ENCODE assay signal across 22 mouse cellular contexts in the genomic region with DNA sequence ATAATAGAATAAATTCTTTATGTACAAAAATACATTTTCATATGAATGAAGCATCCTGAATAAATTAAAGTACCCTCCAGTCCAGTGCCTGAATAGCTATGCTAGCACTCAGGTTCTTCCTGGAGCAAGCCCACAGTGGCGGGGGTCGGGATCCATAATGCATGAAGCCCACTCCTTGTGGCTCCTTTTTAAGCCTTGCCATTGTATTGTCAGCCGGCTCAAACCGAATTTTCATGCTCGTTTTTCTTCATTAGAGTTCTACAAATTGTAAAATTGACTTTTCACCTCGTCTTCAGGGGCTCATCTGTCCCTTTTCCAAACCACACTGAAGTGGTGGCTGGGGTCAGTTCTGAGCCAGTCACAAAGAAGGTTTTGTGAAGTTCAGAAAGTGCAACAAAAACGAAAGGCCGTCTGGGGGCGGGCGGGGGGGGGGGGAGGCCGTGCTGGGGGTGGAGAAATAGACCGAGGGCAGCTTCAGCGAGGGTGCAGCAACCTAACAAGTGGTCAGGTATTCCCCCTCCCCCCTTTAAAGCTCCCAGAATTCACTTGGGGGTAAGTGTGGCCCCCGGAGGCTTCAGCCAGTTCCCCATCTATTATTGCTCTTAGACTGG. TPM values are rescaled to one million over a fixed set of nuclear protein-coding genes. Genes with fewer than 3 reads are reported as not detected.
DNase-seq lines count a peak whose midpoint lies in the region; ATAC-seq and TF ChIP-seq lines count a peak whose summit lies in the region.
"Had no signal": no experiment of that assay in that cellular context is flagged by ENCODE, and none has a peak within 500 bp of the region (broad histone marks: within the 10 kb centered on the region; RNA-seq: fewer than 3 reads in every experiment).

No protein-coding gene starts in this region.

- peaks cover 17% of the 10 kb centered on the region for H3K4me1 ChIP-seq in forebrain, embryonic 11.5 days (replicated peaks; ENCODE audit: control insufficient read depth, insufficient read depth, low read length)
- H3K4me1 ChIP-seq in forebrain, embryonic 16.5 days (replicated peaks; ENCODE audit: control insufficient read depth, insufficient read depth, low read length) = peaks cover 22% of the 10 kb centered on the region
- peaks cover 9 to 10% of the 10 kb centered on the region in 2 experiments for H3K4me1 ChIP-seq in CH12.LX (ENCODE audit: control insufficient read depth in 1 of 2, insufficient read depth in 2 of 2)
- H3K4me1 ChIP-seq in embryonic facial prominence, embryonic 12.5 days = peaks cover 12% of the 10 kb centered on the region
- H3K4me1 ChIP-seq in midbrain, embryonic 13.5 days (replicated peaks) = peaks cover 53% of the 10 kb centered on the region
- H3K4me1 ChIP-seq in heart, embryonic 12.5 days (replicated peaks) = peaks cover 11% of the 10 kb centered on the region

- H3K4me2 ChIP-seq in forebrain, embryonic 11.5 days (ENCODE audit: low read depth, low read length, severe bottlenecking) = peak overlapping the region; percentile 44
- H3K4me2 ChIP-seq in forebrain, embryonic 16.5 days (ENCODE audit: low read length) = no peak overlapping the region
- peak overlapping the region; percentile 39; the same call in 1 of the 2 replicates for H3K4me2 ChIP-seq in CH12.LX (ENCODE audit: insufficient read depth, low read depth, poor library complexity, severe bottlenecking)
- H3K4me2 ChIP-seq in embryonic facial prominence, embryonic 12.5 days (replicated peaks) = no peak overlapping the region; the same call in 1 of the 2 replicates
- H3K4me2 ChIP-seq in midbrain, embryonic 13.5 days (replicated peaks) = peak overlapping the region; percentile 64
- H3K4me2 ChIP-seq in heart, embryonic 12.5 days = no peak overlapping the region
- H3K4me2 ChIP-seq: lung, embryonic 15.5 days had no signal

- peaks cover 91% of the 10 kb centered on the region for H3K27me3 ChIP-seq in forebrain, embryonic 11.5 days (ENCODE audit: control insufficient read depth, insufficient read depth, low read length)
- peaks cover 84% of the 10 kb centered on the region for H3K27me3 ChIP-seq in forebrain, embryonic 16.5 days (replicated peaks; ENCODE audit: control insufficient read depth, insufficient read depth, low read length)
- peaks cover 96% of the 10 kb centered on the region for H3K27me3 ChIP-seq in CH12.LX (replicated peaks)
- H3K27me3 ChIP-seq in embryonic facial prominence, embryonic 12.5 days = peaks cover 96% of the 10 kb centered on the region
- peaks cover 98% of the 10 kb centered on the region for H3K27me3 ChIP-seq in midbrain, embryonic 13.5 days
- H3K27me3 ChIP-seq in heart, embryonic 12.5 days (replicated peaks) = peaks cover 100% of the 10 kb centered on the region

- peak overlapping the region; percentile 48 for H3K9ac ChIP-seq in forebrain, embryonic 11.5 days (ENCODE audit: low read length)
- H3K9ac ChIP-seq in forebrain, embryonic 16.5 days (replicated peaks; ENCODE audit: low read depth, low read length) = no peak overlapping the region
- no peak overlapping the region for H3K9ac ChIP-seq in CH12.LX (ENCODE audit: insufficient read depth, low read depth)
- H3K9ac ChIP-seq in embryonic facial prominence, embryonic 12.5 days = no peak overlapping the region
- H3K9ac ChIP-seq in midbrain, embryonic 13.5 days (replicated peaks) = peak overlapping the region; percentile 45
- no peak overlapping the region for H3K9ac ChIP-seq in heart, embryonic 12.5 days
- H3K9ac ChIP-seq: lung, embryonic 15.5 days had no signal

- TF ChIP-seq POLR2A in CH12.LX (IDR thresholded peaks at IDR 0.05; ENCODE audit: low read depth, low read length) = no peak

- H3K27ac ChIP-seq in forebrain, embryonic 11.5 days (ENCODE audit: low read depth, low read length) = no peak overlapping the region; the same call in 1 of the 2 replicates
- no peak overlapping the region for H3K27ac ChIP-seq in forebrain, embryonic 16.5 days (ENCODE audit: low read length)
- no peak overlapping the region for H3K27ac ChIP-seq in CH12.LX (ENCODE audit: insufficient read depth, low read depth)
- H3K27ac ChIP-seq in embryonic facial prominence, embryonic 12.5 days = peak overlapping the region; percentile 32; the same call in 1 of the 2 replicates
- H3K27ac ChIP-seq in midbrain, embryonic 13.5 days = no peak overlapping the region; the same call in 1 of the 2 replicates
- no peak overlapping the region for H3K27ac ChIP-seq in heart, embryonic 12.5 days (ENCODE audit: poor library complexity, severe bottlenecking)
- H3K27ac ChIP-seq: heart, adult 2 months; lung, embryonic 15.5 days had no signal

- no peak for ATAC-seq in forebrain, embryonic 11.5 days (replicated peaks; ENCODE audit: low FRiP score)
- ATAC-seq in forebrain, embryonic 16.5 days = no peak
- ATAC-seq in embryonic facial prominence, embryonic 12.5 days (ENCODE audit: insufficient number of reproducible peaks, insufficient read depth, low FRiP score, low TSS enrichment) = no peak
- ATAC-seq in midbrain, embryonic 13.5 days = no peak
- ATAC-seq in heart, embryonic 12.5 days (ENCODE audit: insufficient number of reproducible peaks, low FRiP score) = no peak

- H3K4me3 ChIP-seq in forebrain, embryonic 11.5 days (ENCODE audit: low read depth, low read length) = peak overlapping the region; percentile 32
- no peak overlapping the region for H3K4me3 ChIP-seq in forebrain, embryonic 16.5 days (replicated peaks; ENCODE audit: low read length)
- H3K4me3 ChIP-seq in CH12.LX (replicated peaks in 1 of 3; ENCODE audit: low read depth in 2 of 3, low read length in 2 of 3, poor library complexity in 1 of 3) = no peak overlapping the region
- peak overlapping the region; percentile 36; the same call in 1 of the 2 replicates for H3K4me3 ChIP-seq in embryonic facial prominence, embryonic 12.5 days
- H3K4me3 ChIP-seq in midbrain, embryonic 13.5 days (replicated peaks) = peak overlapping the region; percentile 38
- H3K4me3 ChIP-seq in heart, embryonic 12.5 days = no peak overlapping the region
- H3K4me3 ChIP-seq: heart, adult 2 months; lung, embryonic 15.5 days; myocyte had no signal

- H3K9me3 ChIP-seq in forebrain, embryonic 11.5 days (ENCODE audit: control insufficient read depth, low read length) = no peaks in the 10 kb centered on the region
- H3K9me3 ChIP-seq in forebrain, embryonic 16.5 days (ENCODE audit: control insufficient read depth, low read length) = no peaks in the 10 kb centered on the region
- H3K9me3 ChIP-seq in CH12.LX (replicated peaks; ENCODE audit: low read length) = peaks cover 6% of the 10 kb centered on the region
- no peaks in the 10 kb centered on the region for H3K9me3 ChIP-seq in embryonic facial prominence, embryonic 12.5 days
- H3K9me3 ChIP-seq in midbrain, embryonic 13.5 days = no peaks in the 10 kb centered on the region
- H3K9me3 ChIP-seq in heart, embryonic 12.5 days (replicated peaks) = no peaks in the 10 kb centered on the region
- H3K9me3 ChIP-seq: lung, embryonic 15.5 days had no signal

- in situ Hi-C loops in CH12.LX (cut with MboI; ENCODE audit: low pct_ligation_motif_present, low pct_unique_long_range_greater_than_20kb, low sequenced_read_pairs) = loop anchor here (5.0 kb wide), 1 partner anchor 48 kb away; no protein-coding TSS in a partner anchor

- dilution Hi-C loops in CH12.LX (cut with MboI; ENCODE audit: extremely low pct_ligation_motif_present, extremely low pct_unique_long_range_greater_than_20kb, low sequenced_read_pairs) = no loop called here

- no peak for TF ChIP-seq RAD21 in CH12.LX (IDR thresholded peaks at IDR 0.05; ENCODE audit: low read depth, low read length)

- TF ChIP-seq CTCF in CH12.LX (conservative IDR thresholded peaks at IDR 0.05 in 1 of 2, IDR thresholded peaks at IDR 0.05 in 1 of 2; ENCODE audit: low read depth in 2 of 2, low read length in 2 of 2) = no peak

- DNase-seq in forebrain, embryonic 11.5 days (ENCODE audit: low spot score) = no peak
- no peak for DNase-seq in CH12.LX (ENCODE audit: extremely low read depth)
- no peak for DNase-seq in adrenal gland, adult (ENCODE audit: inconsistent age in 2 of 2, low spot score in 1 of 2)
- no peak for DNase-seq in B cell, adult 2 months
- DNase-seq: cerebellum, adult 8-10 months; heart, adult 2 months; kidney, postnatal 25 days; right cerebral cortex, postnatal 14 days; thymus, postnatal 25 days had no signal

- no peaks in the 10 kb centered on the region for H3K36me3 ChIP-seq in forebrain, embryonic 11.5 days (ENCODE audit: control insufficient read depth, insufficient read depth, low read length)
- H3K36me3 ChIP-seq in forebrain, embryonic 16.5 days (ENCODE audit: control insufficient read depth, insufficient read depth) = no peaks in the 10 kb centered on the region
- H3K36me3 ChIP-seq in CH12.LX (replicated peaks in 1 of 2; ENCODE audit: control insufficient read depth in 1 of 2, insufficient read depth in 1 of 2, low read length in 1 of 2) = no peaks in the 10 kb centered on the region
- H3K36me3 ChIP-seq in embryonic facial prominence, embryonic 12.5 days = no peaks in the 10 kb centered on the region
- no peaks in the 10 kb centered on the region for H3K36me3 ChIP-seq in midbrain, embryonic 13.5 days
- no peaks in the 10 kb centered on the region for H3K36me3 ChIP-seq in heart, embryonic 12.5 days
- H3K36me3 ChIP-seq: lung, embryonic 15.5 days had no signal

- no peaks in the 10 kb centered on the region for H3K79me2 ChIP-seq in CH12.LX (replicated peaks; ENCODE audit: control insufficient read depth, extremely low read depth, insufficient read depth, poor library complexity, severe bottlenecking)

- TF ChIP-seq EP300 in CH12.LX (IDR thresholded peaks at IDR 0.05; ENCODE audit: low read length) = no peak

- WGBS in forebrain, embryonic 11.5 days = 2% methylated on average over 14 of the region's 14 CpGs
- WGBS in forebrain, embryonic 16.5 days = 7% methylated on average over 12 of the region's 14 CpGs
- WGBS in embryonic facial prominence, embryonic 12.5 days = under 1% methylated on average over 14 of the region's 14 CpGs
- WGBS in midbrain, embryonic 13.5 days = under 1% methylated on average over 13 of the region's 14 CpGs
- WGBS in heart, embryonic 12.5 days = 2% methylated on average over 14 of the region's 14 CpGs

RNA-seq across cellular contexts. Expression of gene Neurog1, which starts 1.3 kb away (rescaled TPM):
- 27.6 and 33.2 TPM in 2 replicates for polyA plus RNA-seq in forebrain, embryonic 11.5 days (2014; fragmentation: Nextera tagmentation; extraction: Ambion mirVana)
- 2.3 and 2.6 TPM in 2 replicates for polyA plus RNA-seq in forebrain, embryonic 16.5 days (2015; fragmentation: Nextera tagmentation; extraction: Ambion mirVana)
- total RNA-seq in CH12.LX (2012; rRNA removed) (not detected in 2 replicates), CH12.LX (2014; rRNA removed) (not detected in 2 replicates)
- not detected in 2 replicates for polyA plus RNA-seq in CH12.LX (2012; ENCODE audit: insufficient read length, low read depth)
- 5.1 and 6.0 TPM in 2 replicates for polyA plus RNA-seq in embryonic facial prominence, embryonic 12.5 days (2016; fragmentation: Nextera tagmentation; extraction: Ambion mirVana)
- polyA plus RNA-seq in midbrain, embryonic 13.5 days (2015; fragmentation: Nextera tagmentation; extraction: Ambion mirVana) = 12.0 and 15.8 TPM in 2 replicates
- polyA plus RNA-seq in heart, embryonic 12.5 days (2016; fragmentation: Nextera tagmentation; extraction: Ambion mirVana) = not detected in 2 replicates
- total RNA-seq: gastrocnemius, adult 8-10 months; heart, adult 2 months; layer of hippocampus, postnatal 10 days; left cerebral cortex, postnatal 14 days; liver, adult 2 months; megakaryocyte progenitor cell, adult 5-6 weeks had no signal
- polyA plus RNA-seq: heart, adult 2 months; heart, postnatal 0 days; intestine, embryonic 14.5 days; liver, adult 2 months; lung, embryonic 15.5 days; myocyte had no signal

RNA-seq across cellular contexts. Expression of gene Cxcl14, which starts 45.7 kb away (rescaled TPM):
- polyA plus RNA-seq in forebrain, embryonic 11.5 days (2014; fragmentation: Nextera tagmentation; extraction: Ambion mirVana) = 8.6 and 10.9 TPM in 2 replicates
- 12.8 and 20.9 TPM in 2 replicates for polyA plus RNA-seq in forebrain, embryonic 16.5 days (2015; fragmentation: Nextera tagmentation; extraction: Ambion mirVana)
- total RNA-seq in CH12.LX (2012; rRNA removed) = not detected in 2 replicates
- not detected in 2 replicates for total RNA-seq in CH12.LX (2014; rRNA removed)
- polyA plus RNA-seq in CH12.LX (2012; ENCODE audit: insufficient read length, low read depth) = not detected in 2 replicates
- 308 and 338 TPM in 2 replicates for polyA plus RNA-seq in embryonic facial prominence, embryonic 12.5 days (2016; fragmentation: Nextera tagmentation; extraction: Ambion mirVana)
- polyA plus RNA-seq in midbrain, embryonic 13.5 days (2015; fragmentation: Nextera tagmentation; extraction: Ambion mirVana) = 7.4 and 8.0 TPM in 2 replicates
- polyA plus RNA-seq in heart, embryonic 12.5 days (2016; fragmentation: Nextera tagmentation; extraction: Ambion mirVana) = 1.4 and 1.6 TPM in 2 replicates
- total RNA-seq: megakaryocyte progenitor cell, adult 5-6 weeks had no signal
- polyA plus RNA-seq: myocyte had no signal

Comparison
In these comparisons a context has a peak if more than half of its experiments do, and no peak if none do; other contexts are left out.
1. H3K4me2 ChIP-seq: peak in forebrain, embryonic 11.5 days (single experiment), CH12.LX (single experiment) and midbrain, embryonic 13.5 days (single experiment); none in forebrain, embryonic 16.5 days (single experiment), embryonic facial prominence, embryonic 12.5 days (single experiment) and heart, embryonic 12.5 days (single experiment).
2. H3K4me3 ChIP-seq: peak in forebrain, embryonic 11.5 days (single experiment), embryonic facial prominence, embryonic 12.5 days (single experiment) and midbrain, embryonic 13.5 days (single experiment); none in forebrain, embryonic 16.5 days (single experiment), CH12.LX (0 of 3) and heart, embryonic 12.5 days (single experiment).
3. H3K9ac ChIP-seq: peak in forebrain, embryonic 11.5 days (single experiment) and midbrain, embryonic 13.5 days (single experiment); none in forebrain, embryonic 16.5 days (single experiment), CH12.LX (single experiment), embryonic facial prominence, embryonic 12.5 days (single experiment) and heart, embryonic 12.5 days (single experiment).
4. RNA of gene Cxcl14, which starts 45.7 kb away (polyA plus RNA-seq): 308 to 338 TPM in embryonic facial prominence, embryonic 12.5 days; 12.8 to 20.9 TPM in forebrain, embryonic 16.5 days, 8.6 to 10.9 TPM in forebrain, embryonic 11.5 days, 7.4 to 8.0 TPM in midbrain, embryonic 13.5 days, 1.4 to 1.6 TPM in heart, embryonic 12.5 days and not detected in CH12.LX; every median in the first group is over 10 times any median in the second.